8 mouse cellular contexts compared by ENCODE assay signal in the genomic region with DNA sequence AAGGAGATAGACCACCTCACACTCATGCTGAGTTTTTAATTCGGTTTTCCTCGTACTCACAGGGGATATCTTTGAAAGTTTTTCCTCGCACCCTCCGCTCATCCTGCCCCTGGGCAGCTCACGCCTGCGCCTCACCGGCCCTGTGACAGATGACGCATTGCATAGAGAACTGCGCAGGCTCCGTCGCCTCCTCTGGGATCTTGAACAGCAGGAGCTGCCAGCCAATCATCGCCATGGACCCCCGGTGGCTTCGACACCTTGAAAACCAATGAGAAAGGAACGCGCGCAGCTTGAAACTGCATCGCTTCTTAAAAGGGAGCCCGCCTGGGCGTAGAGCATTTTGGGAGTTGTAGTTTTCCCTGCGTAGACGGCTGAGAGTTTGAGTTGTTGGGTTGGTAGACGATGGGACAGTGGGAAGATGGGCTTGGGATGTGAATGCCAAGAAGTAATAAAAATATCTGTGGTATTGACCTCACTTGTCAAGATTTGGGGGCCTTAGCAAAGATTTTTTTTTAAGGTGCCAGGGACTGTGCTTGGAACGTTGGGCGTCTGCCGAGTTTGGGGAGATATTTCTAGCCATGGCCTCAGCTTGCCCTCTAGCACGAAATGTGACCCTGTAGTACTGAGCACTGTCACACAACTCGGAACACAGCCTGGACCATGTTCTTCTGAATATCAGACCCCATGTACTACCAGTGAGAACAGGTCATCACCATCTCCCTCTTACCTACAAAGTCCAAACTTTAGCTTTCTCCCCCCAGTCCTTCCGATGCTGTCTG. TPM values are rescaled to one million over a fixed set of nuclear protein-coding genes. Genes with fewer than 3 reads are reported as not detected.
DNase-seq lines count a peak whose midpoint lies in the region; ATAC-seq and TF ChIP-seq lines count a peak whose summit lies in the region.

No protein-coding gene starts in this region.

- peak; percentile 96 for TF ChIP-seq POLR2A in cerebellum, adult 2 months (IDR thresholded peaks at IDR 0.05; ENCODE audit: borderline replicate concordance, insufficient read depth, low read length)

- intact Hi-C loops in heart, postnatal 36 days (cut with DNase I): no loop called here

- H3K27ac ChIP-seq in cerebellum, adult 2 months (ENCODE audit: insufficient read depth, low read length): peak overlapping the region; percentile 11; the same call in 1 of the 2 replicates
- no peak overlapping the region for H3K27ac ChIP-seq in liver, embryonic 15.5 days (replicated peaks)

- peaks cover 83% of the 10 kb centered on the region for H3K4me1 ChIP-seq in E14TG2a.4 (replicated peaks; ENCODE audit: low read depth, low read length)
- H3K4me1 ChIP-seq in cerebellum, adult 2 months (ENCODE audit: control insufficient read depth, insufficient read depth, low read length): peaks cover 26% of the 10 kb centered on the region
- peaks cover 11% of the 10 kb centered on the region for H3K4me1 ChIP-seq in liver, embryonic 15.5 days (replicated peaks)

- H3K4me3 ChIP-seq in E14TG2a.4 (replicated peaks; ENCODE audit: low read length): peak overlapping the region; percentile 35
- H3K4me3 ChIP-seq in cerebellum, adult 2 months (replicated peaks; ENCODE audit: insufficient read depth, low read depth, low read length): peak overlapping the region; percentile 57
- H3K4me3 ChIP-seq in liver, embryonic 15.5 days (replicated peaks): no peak overlapping the region

- peaks cover 41% of the 10 kb centered on the region for H3K27me3 ChIP-seq in E14TG2a.4 (ENCODE audit: insufficient read depth, low read length)
- no peaks in the 10 kb centered on the region for H3K27me3 ChIP-seq in cerebellum, adult 2 months (ENCODE audit: control insufficient read depth, insufficient read depth, low read length)
- peaks cover 9% of the 10 kb centered on the region; the same call in 1 of the 2 replicates for H3K27me3 ChIP-seq in liver, embryonic 15.5 days

- peak; percentile 97 to 99 for DNase-seq in cerebellum, adult 2 months
- peak; percentile 98 for DNase-seq in forelimb bud, embryonic 11.5 days (ENCODE audit: low read depth, low spot score)
- DNase-seq in heart, postnatal 36 days: peak; percentile 81 to 82
- DNase-seq in layer of hippocampus, adult 18-20 months (ENCODE audit: low spot score in 2 of 2): peak; percentile 94 to 98
- DNase-seq in ovary, adult 18-20 months (ENCODE audit: low spot score): peak; percentile 93
- DNase-seq in yolk sac, embryonic 10.5 days (ENCODE audit: low spot score): peak; percentile 93

- peaks cover 16% of the 10 kb centered on the region for H3K36me3 ChIP-seq in E14TG2a.4 (ENCODE audit: insufficient read depth, low read length)
- H3K36me3 ChIP-seq in liver, embryonic 15.5 days (replicated peaks): no peaks in the 10 kb centered on the region

- ATAC-seq in liver, embryonic 15.5 days (ENCODE audit: insufficient read depth): peak; percentile 44

- WGBS in cerebellum, adult 2 months: 20% methylated on average over 29 of the region's 29 CpGs
- WGBS in liver, embryonic 15.5 days (ENCODE audit: insufficient replicate concordance): 63% methylated on average over 29 of the region's 29 CpGs

- TF ChIP-seq CTCF in E14TG2a.4 (conservative IDR thresholded peaks at IDR 0.05; ENCODE audit: low read length): no peak
- no peak for TF ChIP-seq CTCF in cerebellum, adult 2 months (IDR thresholded peaks at IDR 0.05; ENCODE audit: borderline replicate concordance, insufficient read depth, low read depth, low read length)

- no peaks in the 10 kb centered on the region for H3K9me3 ChIP-seq in E14TG2a.4 (ENCODE audit: low read length)
- no peaks in the 10 kb centered on the region for H3K9me3 ChIP-seq in liver, embryonic 15.5 days (replicated peaks)

- no peak overlapping the region for H3K9ac ChIP-seq in liver, embryonic 15.5 days

- H3K4me2 ChIP-seq in liver, embryonic 15.5 days: peak overlapping the region; percentile 32

RNA-seq across cellular contexts. Expression of a gene that starts 1.0 kb away (rescaled TPM):
- 7.1 and 9.8 TPM in 2 replicates for polyA plus RNA-seq in cerebellum, adult 2 months (2012; rRNA removed)
- total RNA-seq in heart, postnatal 36 days (2021): 1 to 10 TPM; 4.3 to 7.5 TPM
- total RNA-seq in layer of hippocampus, adult 18-20 months (2021): 1 to 10 TPM; 1.1 to 2.3 TPM
- 0.91 and 1.2 TPM in 2 replicates for polyA plus RNA-seq in liver, embryonic 15.5 days (2015; fragmentation: Nextera tagmentation; extraction: Ambion mirVana)

RNA-seq across cellular contexts. Expression of a gene that starts 11.5 kb away (rescaled TPM):
- 7.6 and 7.7 TPM in 2 replicates for polyA plus RNA-seq in cerebellum, adult 2 months (2012; rRNA removed)
- total RNA-seq in heart, postnatal 36 days (2021): 10 to 100 TPM; 30.0 to 31.8 TPM
- total RNA-seq in layer of hippocampus, adult 18-20 months (2021): 1 to 10 TPM; 6.0 to 6.3 TPM
- 2.8 and 3.8 TPM in 2 replicates for polyA plus RNA-seq in liver, embryonic 15.5 days (2015; fragmentation: Nextera tagmentation; extraction: Ambion mirVana)

RNA-seq across cellular contexts. Expression of a gene that starts 17.2 kb away (rescaled TPM):
- 0.08 and 0.18 TPM in 2 replicates for polyA plus RNA-seq in cerebellum, adult 2 months (2012; rRNA removed)
- under 1 TPM in 1 of 2 experiments, not detected in 1; 0.30 TPM for total RNA-seq in heart, postnatal 36 days (2021)
- total RNA-seq in layer of hippocampus, adult 18-20 months (2021): not detected
- polyA plus RNA-seq in liver, embryonic 15.5 days (2015; fragmentation: Nextera tagmentation; extraction: Ambion mirVana): 0.06 and 0.10 TPM in 2 replicates

RNA-seq across cellular contexts. Expression of a gene that starts 21.7 kb away (rescaled TPM):
- polyA plus RNA-seq in cerebellum, adult 2 months (2012; rRNA removed): 0.07 and 0.08 TPM in 2 replicates
- total RNA-seq in heart, postnatal 36 days (2021): not detected
- under 1 TPM in 1 of 2 experiments, not detected in 1; 0.18 TPM for total RNA-seq in layer of hippocampus, adult 18-20 months (2021)
- not detected in 2 replicates for polyA plus RNA-seq in liver, embryonic 15.5 days (2015; fragmentation: Nextera tagmentation; extraction: Ambion mirVana)

RNA-seq across cellular contexts. Expression of a gene that starts 23.5 kb away (rescaled TPM):
- not detected in 2 replicates for polyA plus RNA-seq in cerebellum, adult 2 months (2012; rRNA removed)
- total RNA-seq in heart, postnatal 36 days (2021): not detected
- total RNA-seq in layer of hippocampus, adult 18-20 months (2021): not detected
- not detected in 2 replicates for polyA plus RNA-seq in liver, embryonic 15.5 days (2015; fragmentation: Nextera tagmentation; extraction: Ambion mirVana)

Comparison
In these comparisons a context has a peak if more than half of its experiments do, and no peak if none do; other contexts are left out.
1. RNA of a gene that starts 11.5 kb away (total RNA-seq): 30.0 to 31.8 TPM in heart, postnatal 36 days; 6.0 to 6.3 TPM in layer of hippocampus, adult 18-20 months; every median in the first group is over 4 times any median in the second.
2. Peak in every context shown above with its lines, with median percentiles within 50 percentile points of each other: DNase-seq.